9 mouse cellular contexts compared by ENCODE assay signal in the genomic region with DNA sequence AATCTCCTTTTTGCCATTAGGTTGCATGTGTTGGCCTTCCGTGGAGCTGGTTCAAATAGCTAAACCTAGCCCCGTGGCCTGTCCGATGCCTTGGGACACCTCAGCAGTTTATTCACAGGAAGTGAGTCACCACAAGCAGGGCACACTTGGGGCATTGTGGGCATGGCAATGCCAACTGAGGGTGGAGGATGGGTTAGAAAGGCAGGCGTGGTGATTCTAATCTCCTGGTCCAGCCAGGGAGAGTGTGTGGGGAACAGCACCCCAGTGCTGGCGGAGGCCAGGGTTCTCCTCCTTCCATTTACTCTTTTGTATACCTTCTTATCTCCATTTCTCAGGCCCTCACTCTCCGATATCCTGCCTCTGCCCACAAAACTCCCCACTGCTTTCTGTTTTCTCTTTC. TPM values are rescaled to one million over a fixed set of nuclear protein-coding genes. Genes with fewer than 3 reads are reported as not detected.
A peak's percentile ranks its signal among the peaks of the same experiment; 100 is the strongest.
DNase-seq lines count a peak whose midpoint lies in the region; ATAC-seq and TF ChIP-seq lines count a peak whose summit lies in the region.
"Had no signal": no experiment of that assay in that cellular context is flagged by ENCODE, and none has a peak within 500 bp of the region (broad histone marks: within the 10 kb centered on the region; RNA-seq: fewer than 3 reads in every experiment).

No protein-coding gene starts in this region.

- peak overlapping the region; percentile 94 for H3K9ac ChIP-seq in liver, postnatal 0 days (replicated peaks)
- no peak overlapping the region for H3K9ac ChIP-seq in forebrain, embryonic 16.5 days (replicated peaks; ENCODE audit: low read depth, low read length)

- TF ChIP-seq CTCF in bone marrow macrophage, adult 2 months (IDR thresholded peaks at IDR 0.05; ENCODE audit: low read depth, low read length): no peak
- TF ChIP-seq CTCF in liver, postnatal 0 days (IDR thresholded peaks at IDR 0.05; ENCODE audit: low read depth): no peak

- peak overlapping the region; percentile 71 for H3K27ac ChIP-seq in bone marrow macrophage, adult 2 months (ENCODE audit: insufficient read depth, low read depth, low read length)
- peak overlapping the region; percentile 96 for H3K27ac ChIP-seq in liver, postnatal 0 days (ENCODE audit: low read depth)
- H3K27ac ChIP-seq in forebrain, embryonic 16.5 days (ENCODE audit: low read length): no peak overlapping the region
- H3K27ac ChIP-seq: embryonic facial prominence, embryonic 10.5 days had no signal

- TF ChIP-seq EP300 in liver, postnatal 0 days (IDR thresholded peaks at IDR 0.05; ENCODE audit: low read depth): peak; percentile 50

- no peaks in the 10 kb centered on the region for H3K36me3 ChIP-seq in liver, postnatal 0 days (replicated peaks; ENCODE audit: insufficient read depth, low read length)
- H3K36me3 ChIP-seq in forebrain, embryonic 16.5 days (ENCODE audit: control insufficient read depth, insufficient read depth): no peaks in the 10 kb centered on the region

- H3K4me3 ChIP-seq in bone marrow macrophage, adult 2 months (ENCODE audit: insufficient read depth, low read length): peak overlapping the region; percentile 8
- H3K4me3 ChIP-seq in liver, postnatal 0 days (ENCODE audit: low read depth, low read length): peak overlapping the region; percentile 78; the same call in 1 of the 2 replicates
- H3K4me3 ChIP-seq in forebrain, embryonic 16.5 days (replicated peaks; ENCODE audit: low read length): no peak overlapping the region

- H3K4me1 ChIP-seq in bone marrow macrophage, adult 2 months (ENCODE audit: control insufficient read depth, insufficient read depth, low read length): peaks cover 26% of the 10 kb centered on the region
- peaks cover 38% of the 10 kb centered on the region for H3K4me1 ChIP-seq in liver, postnatal 0 days (ENCODE audit: insufficient read depth)
- H3K4me1 ChIP-seq in forebrain, embryonic 16.5 days (replicated peaks; ENCODE audit: control insufficient read depth, insufficient read depth, low read length): peaks cover 24% of the 10 kb centered on the region

- ATAC-seq in liver, postnatal 0 days: peak; percentile 8; the same call in 1 of the 2 replicates
- no peak for ATAC-seq in forebrain, embryonic 16.5 days

- WGBS in liver, postnatal 0 days (ENCODE audit: insufficient replicate concordance): 44% methylated on average over 6 of the region's 6 CpGs
- 72% methylated on average over 6 of the region's 6 CpGs for WGBS in forebrain, embryonic 16.5 days

- no peak for TF ChIP-seq POLR2A in bone marrow macrophage, adult 2 months (IDR thresholded peaks at IDR 0.05; ENCODE audit: borderline replicate concordance, low read depth, low read length)

- H3K4me2 ChIP-seq in liver, postnatal 0 days (ENCODE audit: low read depth, low read length): peak overlapping the region; percentile 87
- no peak overlapping the region for H3K4me2 ChIP-seq in forebrain, embryonic 16.5 days (ENCODE audit: low read length)

- H3K27me3 ChIP-seq in liver, postnatal 0 days (ENCODE audit: insufficient read depth, low read length): no peaks in the 10 kb centered on the region
- H3K27me3 ChIP-seq in forebrain, embryonic 16.5 days (replicated peaks; ENCODE audit: control insufficient read depth, insufficient read depth, low read length): no peaks in the 10 kb centered on the region

- H3K9me3 ChIP-seq in liver, postnatal 0 days (ENCODE audit: low read length): no peaks in the 10 kb centered on the region
- H3K9me3 ChIP-seq in forebrain, embryonic 16.5 days (ENCODE audit: control insufficient read depth, low read length): no peaks in the 10 kb centered on the region
- H3K9me3 ChIP-seq: embryonic facial prominence, embryonic 10.5 days had no signal

- peak; percentile 52 for DNase-seq in gastrocnemius, adult 18-20 months (ENCODE audit: low spot score)
- DNase-seq in gastrocnemius, postnatal 10 days: no peak
- DNase-seq in 416B (ENCODE audit: low read depth): peak; percentile 99
- peak; percentile 49 for DNase-seq in liver, postnatal 0 days
- DNase-seq in frontal cortex, postnatal 25 days (ENCODE audit: low spot score in 2 of 2): no peak
- DNase-seq in embryo, embryonic 9.5 days (ENCODE audit: extremely low spot score): no peak

RNA-seq across cellular contexts. Expression of a gene that starts 2.0 kb away (rescaled TPM):
- 10 to 100 TPM; 14.7 to 22.1 TPM for total RNA-seq in gastrocnemius, adult 18-20 months (2021)
- total RNA-seq in gastrocnemius, postnatal 10 days (2021): 10 to 100 TPM; 42.6 to 51.9 TPM
- 173 and 186 TPM in 2 replicates for polyA plus RNA-seq in bone marrow macrophage, adult 2 months (2012; ENCODE audit: insufficient read depth, insufficient read length, missing spikeins)
- polyA plus RNA-seq in liver, postnatal 0 days (2015; fragmentation: Nextera tagmentation; extraction: Ambion mirVana): 124 and 125 TPM in 2 replicates
- 104 and 108 TPM in 2 replicates for polyA plus RNA-seq in forebrain, embryonic 16.5 days (2015; fragmentation: Nextera tagmentation; extraction: Ambion mirVana)

RNA-seq across cellular contexts. Expression of a gene that starts 5.6 kb away (rescaled TPM):
- under 1 TPM in 1 of 2 experiments, not detected in 1; 0.17 TPM for total RNA-seq in gastrocnemius, adult 18-20 months (2021)
- total RNA-seq in gastrocnemius, postnatal 10 days (2021): under 1 TPM; 0.27 to 0.63 TPM
- polyA plus RNA-seq in bone marrow macrophage, adult 2 months (2012; ENCODE audit: insufficient read depth, insufficient read length, missing spikeins): 11.1 and 15.4 TPM in 2 replicates
- polyA plus RNA-seq in liver, postnatal 0 days (2015; fragmentation: Nextera tagmentation; extraction: Ambion mirVana): 1.2 TPM in 2 replicates
- polyA plus RNA-seq in forebrain, embryonic 16.5 days (2015; fragmentation: Nextera tagmentation; extraction: Ambion mirVana): 0.51 and 0.86 TPM in 2 replicates

RNA-seq across cellular contexts. Expression of a gene that starts 30.7 kb away (rescaled TPM):
- total RNA-seq in gastrocnemius, adult 18-20 months (2021): 10 to 100 TPM; 51.3 to 56.0 TPM
- total RNA-seq in gastrocnemius, postnatal 10 days (2021): 10 to 100 TPM; 38.1 to 46.8 TPM
- 15.6 and 16.6 TPM in 2 replicates for polyA plus RNA-seq in bone marrow macrophage, adult 2 months (2012; ENCODE audit: insufficient read depth, insufficient read length, missing spikeins)
- 10.6 and 10.7 TPM in 2 replicates for polyA plus RNA-seq in liver, postnatal 0 days (2015; fragmentation: Nextera tagmentation; extraction: Ambion mirVana)
- 45.8 and 55.6 TPM in 2 replicates for polyA plus RNA-seq in forebrain, embryonic 16.5 days (2015; fragmentation: Nextera tagmentation; extraction: Ambion mirVana)

RNA-seq across cellular contexts. Expression of a gene that starts 31.5 kb away (rescaled TPM):
- 10 to 100 TPM; 29.7 to 30.6 TPM for total RNA-seq in gastrocnemius, adult 18-20 months (2021)
- total RNA-seq in gastrocnemius, postnatal 10 days (2021): 10 to 100 TPM; 19.8 to 21.7 TPM
- polyA plus RNA-seq in bone marrow macrophage, adult 2 months (2012; ENCODE audit: insufficient read depth, insufficient read length, missing spikeins): 50.7 and 70.7 TPM in 2 replicates
- polyA plus RNA-seq in liver, postnatal 0 days (2015; fragmentation: Nextera tagmentation; extraction: Ambion mirVana): 41.4 and 42.8 TPM in 2 replicates
- polyA plus RNA-seq in forebrain, embryonic 16.5 days (2015; fragmentation: Nextera tagmentation; extraction: Ambion mirVana): 43.6 and 44.3 TPM in 2 replicates

RNA-seq across cellular contexts. Expression of a gene that starts 44.4 kb away (rescaled TPM):
- total RNA-seq in gastrocnemius, adult 18-20 months (2021): 10 to 100 TPM in 1 of 2 experiments, 1 to 10 TPM in 1; 8.9 to 10.8 TPM
- total RNA-seq in gastrocnemius, postnatal 10 days (2021): 10 to 100 TPM; 12.6 to 17.2 TPM
- 34.2 and 37.2 TPM in 2 replicates for polyA plus RNA-seq in bone marrow macrophage, adult 2 months (2012; ENCODE audit: insufficient read depth, insufficient read length, missing spikeins)
- polyA plus RNA-seq in liver, postnatal 0 days (2015; fragmentation: Nextera tagmentation; extraction: Ambion mirVana): 6.3 and 6.6 TPM in 2 replicates
- 52.6 and 53.9 TPM in 2 replicates for polyA plus RNA-seq in forebrain, embryonic 16.5 days (2015; fragmentation: Nextera tagmentation; extraction: Ambion mirVana)

Comparison
In these comparisons a context has a peak if more than half of its experiments do, and no peak if none do; other contexts are left out.
1. DNase-seq: peak in gastrocnemius, adult 18-20 months (single experiment), 416B (single experiment) and liver, postnatal 0 days (single experiment); none in gastrocnemius, postnatal 10 days (single experiment), frontal cortex, postnatal 25 days (0 of 2) and embryo, embryonic 9.5 days (single experiment).